Mouse (Mus musculus) adrenal gland, adult (tissue): Measurements from ENCODE around the gene Dtx1.

ENCODE experiments used
- DNase-seq, 2 experiments: peaks; one replicate each; pipeline ENCODE4 v3.0.0; 2022 to 2023; ENCODE audit warnings: low spot score in 1 of 2; ENCODE audit not compliant: inconsistent age in 2 of 2

Dtx1 gene

GRCm38 (mm10) chr5:120706541-120706940 lies 5.2 kb downstream of the Dtx1 start:
- DNase-seq, result no peak

- peak in 1 of 2 experiments; percentile 23 for DNase-seq
These were observed 7.3 kb downstream of the Dtx1 start for GRCm38 (mm10) chr5:120704421-120704820.

- DNase-seq, result no peak
These were observed 8.1 kb downstream of the Dtx1 start for GRCm38 (mm10) chr5:120703660-120704059.

- peak in 1 of 2 experiments; percentile 50 for DNase-seq
These were observed 8.8 kb downstream of the Dtx1 start for GRCm38 (mm10) chr5:120702969-120703368.

DNA sequence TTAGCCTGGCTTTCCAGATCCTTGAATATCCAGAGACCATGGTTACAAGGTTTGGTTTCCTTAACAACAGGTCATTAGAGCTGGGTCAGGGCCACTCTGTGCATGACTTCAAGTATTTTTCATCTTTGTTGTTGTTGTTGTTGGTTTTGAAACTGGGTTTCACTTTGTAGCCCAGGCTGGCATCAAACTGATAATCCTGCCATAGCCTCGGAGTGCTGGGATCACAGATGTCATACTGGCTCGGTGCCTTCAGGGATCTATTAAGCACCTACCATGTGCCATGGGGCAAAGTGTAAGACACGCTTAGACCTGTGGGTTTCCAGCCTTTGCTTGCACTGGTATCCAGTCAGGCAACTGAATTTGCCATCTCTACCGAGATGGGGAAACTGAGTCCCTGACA lies 9.3 kb downstream of the Dtx1 start:
- peak in 1 of 2 experiments; percentile 54 for DNase-seq

DNA sequence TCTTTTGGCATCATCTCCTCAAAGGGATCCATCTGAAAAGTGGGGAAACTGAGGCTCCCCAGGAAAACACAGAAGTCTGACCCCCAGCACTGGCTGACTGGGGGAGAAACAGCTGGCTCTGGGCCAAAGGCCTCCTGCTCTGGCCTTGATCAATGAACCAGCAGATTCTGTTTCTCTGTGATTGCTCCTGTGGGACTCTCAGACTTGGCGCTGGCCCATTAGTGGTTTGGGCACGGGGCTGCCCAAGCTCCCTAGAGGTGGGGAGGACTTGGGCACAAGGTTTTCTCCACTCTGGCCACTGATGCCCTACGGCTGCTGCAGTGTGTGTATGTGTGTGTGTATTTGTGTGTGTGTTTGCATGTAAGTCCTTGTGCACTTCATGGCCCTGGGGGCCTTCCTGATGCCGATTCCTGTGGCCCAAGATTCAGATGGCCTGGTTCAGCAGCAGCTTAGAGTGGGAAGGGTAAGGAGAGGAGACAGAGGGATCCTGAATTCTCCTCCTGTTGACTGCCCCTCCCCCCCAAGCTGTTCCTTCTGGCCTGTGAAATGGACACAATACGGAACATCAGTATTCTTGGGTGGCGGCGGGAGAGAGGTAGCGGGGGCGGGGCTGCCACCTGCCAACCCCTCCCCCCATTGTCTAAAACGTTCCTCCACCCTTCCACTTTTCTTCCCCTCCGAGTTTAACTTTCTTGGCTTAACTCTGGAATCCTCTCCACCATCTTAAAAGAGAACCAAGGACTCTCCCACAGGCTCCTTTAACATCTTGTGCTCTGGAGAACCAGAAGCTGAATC lies 10.5 kb downstream of the Dtx1 start:
- peak in 1 of 2 experiments; percentile 64 for DNase-seq

GRCm38 (mm10) chr5:120698801-120699391 lies 12.8 kb downstream of the Dtx1 start:
- DNase-seq, result peak; percentile 79 to 89

DNA sequence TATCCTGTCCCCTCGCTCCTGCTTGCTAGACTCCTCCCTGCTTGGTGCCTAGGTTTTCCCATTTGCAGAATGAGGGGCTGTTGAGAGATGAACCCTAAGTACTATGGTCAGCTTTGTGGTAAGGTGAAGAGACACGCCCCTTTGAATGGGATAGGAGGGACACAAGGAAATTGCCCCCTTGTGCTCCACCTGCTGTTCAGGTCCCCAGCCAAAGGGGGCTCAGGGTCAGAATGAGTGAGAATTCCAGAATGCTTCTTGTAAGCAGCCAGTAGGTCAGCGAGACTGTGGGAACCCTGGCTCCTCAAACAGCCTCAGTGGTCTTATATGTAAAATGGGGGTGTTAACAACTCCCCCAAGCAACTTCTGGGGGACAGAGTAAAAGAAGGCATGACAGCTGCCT lies 13.5 kb downstream of the Dtx1 start:
- no peak for DNase-seq

DNA sequence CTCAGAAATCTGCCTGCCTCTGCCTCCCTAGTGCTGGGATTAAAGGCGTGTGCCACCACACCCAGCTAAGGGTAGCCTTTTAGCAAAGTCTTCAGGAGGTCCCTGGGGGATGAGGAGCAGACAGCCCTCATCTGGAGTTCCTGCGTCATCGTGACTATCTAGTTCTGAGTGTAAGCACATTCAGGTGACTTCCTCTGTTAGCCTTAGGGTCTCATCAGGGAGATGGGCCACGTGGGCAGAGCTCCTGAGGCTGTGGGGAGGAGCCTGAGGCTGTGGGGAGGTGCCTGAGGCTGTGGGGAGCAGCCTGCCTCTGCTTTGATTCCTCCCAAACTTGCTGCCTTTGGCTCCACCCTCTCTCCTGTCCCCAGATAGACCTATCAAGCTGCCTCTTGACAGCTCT lies 14.9 kb downstream of the Dtx1 start:
- DNase-seq, result no peak

- no peak for DNase-seq
These were observed 15.5 kb downstream of the Dtx1 start for GRCm38 (mm10) chr5:120696057-120696743.

- DNase-seq, result no peak
These were observed 17.0 kb downstream of the Dtx1 start for GRCm38 (mm10) chr5:120694695-120695074.

GRCm38 (mm10) chr5:120693931-120694694 lies 17.6 kb downstream of the Dtx1 start:
- no peak for DNase-seq

GRCm38 (mm10) chr5:120692034-120692433 lies 19.7 kb downstream of the Dtx1 start:
- no peak for DNase-seq

DNA sequence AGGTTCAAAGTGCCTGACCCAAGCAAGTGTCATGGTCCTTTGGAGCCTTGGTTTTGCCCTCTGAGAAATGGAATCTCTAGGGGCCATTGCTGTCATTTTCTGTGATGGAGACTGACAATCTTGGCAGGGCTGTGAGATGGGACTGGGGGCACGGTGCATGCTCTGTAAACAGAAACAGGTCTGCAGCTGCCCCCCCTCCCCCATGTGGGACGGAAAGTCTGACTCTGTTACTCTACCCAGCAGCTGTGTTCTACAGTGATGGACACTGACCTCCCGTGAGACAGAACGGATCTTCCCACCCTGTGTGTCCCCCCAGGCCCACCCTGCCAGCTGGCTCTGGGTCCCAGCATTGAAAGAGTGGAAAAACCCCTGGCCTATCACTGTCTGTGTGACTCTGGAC lies 21.3 kb downstream of the Dtx1 start:
- no peak for DNase-seq

GRCm38 (mm10) chr5:120688434-120688833 lies 23.3 kb downstream of the Dtx1 start:
- no peak for DNase-seq

DNA sequence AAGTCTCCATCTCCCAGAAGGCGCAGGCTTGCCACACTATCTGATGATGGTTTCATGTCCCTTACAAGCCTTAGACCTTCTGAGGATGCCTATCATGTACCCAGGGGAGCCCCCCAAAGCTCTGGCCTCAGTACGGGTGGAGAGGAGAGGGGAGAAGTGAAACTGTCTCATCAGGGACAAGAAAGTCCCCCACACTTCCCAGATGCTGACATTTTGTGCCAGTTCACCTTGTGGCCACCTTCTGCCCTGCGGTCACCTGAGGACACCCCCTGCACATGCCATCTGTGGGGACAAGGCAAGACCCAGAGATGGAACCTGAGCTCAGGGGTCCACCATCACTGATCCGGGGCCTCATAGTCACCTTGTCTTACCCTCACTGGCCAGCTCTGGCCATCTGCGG lies 23.8 kb downstream of the Dtx1 start:
- DNase-seq, result no peak

GRCm38 (mm10) chr5:120687484-120687851 lies 24.3 kb downstream of the Dtx1 start:
- no peak for DNase-seq

GRCm38 (mm10) chr5:120686749-120687483 lies 24.8 kb downstream of the Dtx1 start:
- DNase-seq, result no peak

GRCm38 (mm10) chr5:120685678-120686077 lies 26.0 kb downstream of the Dtx1 start:
- DNase-seq, result no peak

- no peak for DNase-seq
These were observed 28.6 kb downstream of the Dtx1 start for GRCm38 (mm10) chr5:120682982-120683771.
